Comparison of ENCODE assay signal across 26 mouse cellular contexts in the genomic region with DNA sequence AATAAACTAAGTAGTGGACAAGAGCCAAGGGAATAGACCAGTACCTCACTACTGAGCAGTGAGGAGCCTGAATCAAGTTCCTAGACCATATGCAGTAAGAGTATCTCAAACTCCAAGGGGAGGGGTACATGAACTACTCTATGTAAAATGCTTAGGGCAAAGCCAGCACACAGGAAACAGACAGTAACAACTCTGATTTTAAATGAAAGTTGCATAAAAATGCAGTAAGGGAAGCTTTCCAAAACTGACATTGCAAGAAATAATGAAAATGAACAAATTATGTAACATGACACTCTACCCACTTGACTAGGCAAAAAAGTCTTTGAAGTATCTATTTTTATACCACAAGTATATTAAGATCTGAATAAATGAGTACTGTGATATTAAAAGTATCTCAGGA.
"Had no signal": no experiment of that assay in that cellular context is flagged by ENCODE, and none has a peak within 500 bp of the region (broad histone marks: within the 10 kb centered on the region; RNA-seq: fewer than 3 reads in every experiment).

No protein-coding gene starts in this region.

- H3K4me1 ChIP-seq: heart, embryonic 10.5 days; heart, embryonic 12.5 days; hindbrain, embryonic 10.5 days; hindbrain, embryonic 13.5 days; kidney, embryonic 15.5 days; limb, embryonic 13.5 days; limb, embryonic 15.5 days had no signal

- H3K4me2 ChIP-seq: heart, embryonic 12.5 days; hindbrain, embryonic 13.5 days; hindbrain, embryonic 15.5 days; kidney, embryonic 15.5 days; limb, embryonic 13.5 days; limb, embryonic 15.5 days; liver, embryonic 12.5 days had no signal

- H3K27ac ChIP-seq: gastrocnemius, adult 2 months; heart, embryonic 10.5 days; hindbrain, embryonic 10.5 days; hindbrain, embryonic 13.5 days; hindbrain, embryonic 15.5 days; hindbrain, postnatal 0 days; kidney, embryonic 15.5 days; kidney, postnatal 0 days; limb, embryonic 13.5 days; limb, embryonic 15.5 days; liver, embryonic 12.5 days; liver, embryonic 14.5 days had no signal

- H3K4me3 ChIP-seq: gastrocnemius, adult 2 months; heart, embryonic 10.5 days; heart, embryonic 12.5 days; hindbrain, embryonic 10.5 days; hindbrain, embryonic 13.5 days; hindbrain, embryonic 15.5 days; kidney, embryonic 15.5 days; limb, embryonic 13.5 days; limb, embryonic 15.5 days; liver, embryonic 12.5 days had no signal

- DNase-seq: gastrocnemius, adult 2 months; gastrocnemius, postnatal 10 days; gastrocnemius, postnatal 25 days; heart, adult 18-20 months; heart, postnatal 10 days; heart, postnatal 4 days; kidney, adult 11 months; kidney, adult 2 months; kidney, adult 9 months; kidney, postnatal 14 days; kidney, postnatal 36 days; layer of hippocampus, postnatal 36 days; left cerebral cortex, postnatal 4 days had no signal

- H3K9ac ChIP-seq: heart, embryonic 12.5 days; hindbrain, embryonic 13.5 days; hindbrain, embryonic 15.5 days; kidney, embryonic 15.5 days; limb, embryonic 13.5 days; limb, embryonic 15.5 days; liver, embryonic 12.5 days; liver, embryonic 14.5 days had no signal

- ATAC-seq: hindbrain, postnatal 0 days; intestine, embryonic 16.5 days; liver, embryonic 12.5 days had no signal

- H3K9me3 ChIP-seq: heart, embryonic 10.5 days; heart, embryonic 12.5 days; hindbrain, embryonic 10.5 days; hindbrain, embryonic 13.5 days; hindbrain, embryonic 15.5 days; kidney, embryonic 15.5 days; limb, embryonic 13.5 days; limb, embryonic 15.5 days; liver, embryonic 12.5 days had no signal

- H3K27me3 ChIP-seq: heart, embryonic 12.5 days; hindbrain, embryonic 13.5 days; hindbrain, embryonic 15.5 days; kidney, embryonic 15.5 days; limb, embryonic 13.5 days; limb, embryonic 15.5 days; liver, embryonic 12.5 days had no signal
